Mouse (Mus musculus) v-Abl transformed pro-B cells (cell line): ENCODE measurements around the gene Padi1.

ENCODE experiments used
- in situ Hi-C, 2 experiments: fragments of 400-800 bp; cut with MboI; formaldehyde crosslinking; loops; one replicate each; pipeline ENCODE4 v1.15.1; 2025; ENCODE audit not compliant: unreplicated experiment in 2 of 2

The Padi1 gene

DNA sequence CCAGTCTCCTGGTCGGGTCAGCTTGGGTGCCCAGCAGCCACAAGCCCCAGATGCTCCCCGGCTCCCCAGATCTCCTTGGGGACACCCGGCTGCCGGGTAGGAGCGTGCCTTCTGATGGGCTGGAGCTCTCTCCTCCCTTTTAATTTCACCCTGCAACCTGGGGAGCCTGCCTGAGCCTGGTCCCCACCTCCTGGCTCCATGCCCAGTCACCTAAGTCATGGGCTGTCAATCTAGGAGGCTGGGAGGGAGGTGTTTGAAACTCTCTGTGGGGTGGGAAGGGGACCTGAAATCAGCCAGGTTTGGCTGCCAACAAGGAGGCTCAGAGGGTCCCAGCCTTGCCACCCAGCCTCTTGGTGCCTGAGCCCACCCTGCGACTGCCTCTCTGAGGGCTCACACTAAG lies at the start of gene Padi1:
Gene Padi1 (minus strand): TSS at position 113 of the 400 bp plus-strand sequence.
- in situ Hi-C loops = loop anchor here in 1 of 2 experiments (5.0 kb wide), 1 partner anchor 37 kb away; no protein-coding TSS in a partner anchor

GRCm38 (mm10) chr4:140892163-140892530 lies 46.6 kb upstream of the Padi1 start:
- in situ Hi-C loops = loop anchor here in 1 of 2 experiments (25.0 kb wide), 1 partner anchor 1205 kb away; no protein-coding TSS in a partner anchor

DNA sequence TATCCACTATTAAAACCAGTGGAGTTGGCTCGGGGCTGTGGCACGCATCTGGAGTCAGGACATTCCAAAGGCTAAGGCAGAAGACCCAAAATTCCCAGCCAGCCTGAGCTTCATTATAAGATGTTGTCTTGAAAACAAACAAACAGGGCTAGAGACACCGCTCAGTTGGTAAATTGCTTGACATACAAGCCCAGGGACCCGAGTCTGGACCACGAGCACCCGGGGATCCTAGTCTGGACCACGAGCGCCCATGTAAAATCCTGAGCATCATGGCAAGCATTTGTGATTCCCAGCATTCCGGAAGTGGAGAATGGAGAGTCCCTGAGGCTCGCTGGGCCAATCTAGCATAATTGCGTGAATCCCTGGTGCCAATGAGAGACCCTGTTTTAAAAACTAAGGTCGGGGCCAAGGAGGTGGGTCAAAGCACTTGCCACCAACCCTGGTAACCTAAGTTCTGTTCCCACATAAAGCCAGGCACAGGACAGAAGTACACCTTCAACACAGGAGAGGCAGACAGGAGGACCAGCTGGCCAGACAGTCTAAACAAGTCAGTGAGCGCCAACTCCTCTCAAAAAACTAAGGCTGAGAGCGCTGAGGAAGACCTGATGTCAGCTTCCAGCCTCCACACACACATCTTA lies 46.1 kb upstream of the Padi1 start:
- in situ Hi-C loops = loop anchor here in 1 of 2 experiments (25.0 kb wide), 1 partner anchor 1204 kb away; no protein-coding TSS in a partner anchor

GRCm38 (mm10) chr4:140883852-140884251 lies 38.3 kb upstream of the Padi1 start:
- in situ Hi-C loops = loop anchor here (5.0 to 25.0 kb wide), 2 partner anchors 37 to 1197 kb away; partner anchors contain the start of gene Padi1 (in 1 of the 2)

DNA sequence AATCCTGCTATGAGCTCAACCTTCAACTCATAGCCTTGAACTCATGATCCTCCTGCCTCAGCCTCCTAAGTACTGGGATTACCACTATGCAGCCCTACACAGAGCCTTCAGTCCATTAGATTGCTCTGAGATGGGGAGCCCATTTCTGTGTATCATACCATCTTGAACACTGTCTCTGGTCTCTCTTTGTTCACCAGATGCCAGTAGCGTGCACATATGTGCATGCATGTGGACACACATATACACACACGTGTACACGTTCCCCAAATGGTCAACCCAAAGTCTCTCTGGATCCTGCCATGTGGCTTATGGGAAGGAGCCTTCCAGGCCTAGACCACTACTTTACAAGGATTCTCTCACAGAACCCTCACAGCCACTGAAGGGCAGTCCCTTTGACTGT lies 37.4 kb upstream of the Padi1 start:
- in situ Hi-C loops = loop anchor here (5.0 to 25.0 kb wide), 2 partner anchors 36 to 1196 kb away; partner anchors contain the start of gene Padi1 (in 1 of the 2)

DNA sequence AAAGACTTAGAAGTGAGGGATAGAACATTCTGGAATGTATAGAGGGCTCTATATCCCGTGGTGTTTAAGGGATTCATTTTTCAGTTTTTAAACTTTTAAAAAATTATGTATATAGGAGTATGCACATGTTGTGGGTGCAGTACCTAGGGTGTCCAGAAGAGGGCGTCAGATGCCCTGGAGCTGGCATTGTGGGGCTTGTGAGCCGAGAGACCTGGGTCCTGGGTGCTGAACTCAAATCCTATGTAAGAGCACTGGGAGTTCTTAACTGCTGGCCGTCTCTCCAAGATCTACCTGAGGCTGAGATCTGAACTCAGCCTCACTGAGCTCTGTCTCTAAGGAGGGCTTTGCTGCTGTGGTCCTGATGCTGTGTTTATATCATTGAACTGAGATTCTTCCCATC lies 36.8 kb upstream of the Padi1 start:
- in situ Hi-C loops = loop anchor here (5.0 to 25.0 kb wide), 2 partner anchors 35 to 1195 kb away; partner anchors contain the start of gene Padi1 (in 1 of the 2)

DNA sequence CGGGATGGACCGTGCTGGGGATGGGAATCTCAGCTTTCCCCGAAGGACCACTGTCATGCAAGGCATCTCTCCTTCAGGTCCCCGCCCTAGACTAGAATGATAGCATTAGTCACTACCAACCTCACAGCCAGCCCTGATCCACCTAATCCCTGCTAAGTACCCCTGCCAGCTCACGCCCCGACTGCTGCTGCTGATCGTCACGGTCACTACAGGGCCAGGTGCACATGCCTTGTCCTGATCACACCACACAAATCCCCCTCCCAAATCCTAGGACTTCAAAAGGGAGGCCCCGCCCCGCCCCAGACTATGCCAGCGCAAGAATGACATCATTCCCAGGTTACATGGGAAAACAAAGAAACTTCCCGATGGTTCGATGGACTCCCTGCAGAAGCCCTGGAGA lies 36.2 kb upstream of the Padi1 start:
- in situ Hi-C loops = loop anchor here (5.0 to 25.0 kb wide), 2 partner anchors 34 to 1194 kb away; partner anchors contain the start of gene Padi1 (in 1 of the 2)

DNA sequence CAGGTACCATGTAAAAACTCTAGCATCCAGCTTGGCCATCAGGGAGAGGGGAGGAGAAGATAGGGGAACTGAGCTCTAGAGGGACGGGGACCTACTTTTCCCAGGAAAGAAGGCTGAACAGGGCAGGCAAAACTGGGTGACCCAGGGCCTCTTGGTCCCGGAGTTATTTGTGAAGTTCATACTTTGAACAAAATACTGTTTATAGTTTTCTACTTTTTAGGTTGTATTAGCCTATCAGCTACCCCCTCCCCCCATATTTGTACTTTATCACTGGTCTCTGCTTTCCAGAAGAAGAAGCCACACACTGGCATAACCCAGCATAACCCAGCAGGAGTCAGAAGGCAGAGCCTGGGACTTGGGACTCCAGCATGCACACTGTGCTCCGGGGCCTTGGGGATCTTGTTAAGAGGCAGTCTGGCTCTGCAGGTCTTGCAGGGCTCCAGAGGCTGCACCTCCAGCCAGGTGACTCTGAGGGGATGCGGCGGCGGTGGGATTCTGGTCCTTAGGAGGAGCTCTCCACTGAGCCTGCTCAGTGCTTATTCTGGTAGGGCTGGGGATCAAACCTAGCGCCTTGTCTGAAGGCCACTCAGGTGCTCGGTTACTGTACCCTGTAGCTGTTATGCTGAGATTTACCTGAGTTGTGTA lies 35.6 kb upstream of the Padi1 start:
- in situ Hi-C loops = loop anchor here (5.0 to 25.0 kb wide), 2 partner anchors 34 to 1194 kb away; partner anchors contain the start of gene Padi1 (in 1 of the 2)

DNA sequence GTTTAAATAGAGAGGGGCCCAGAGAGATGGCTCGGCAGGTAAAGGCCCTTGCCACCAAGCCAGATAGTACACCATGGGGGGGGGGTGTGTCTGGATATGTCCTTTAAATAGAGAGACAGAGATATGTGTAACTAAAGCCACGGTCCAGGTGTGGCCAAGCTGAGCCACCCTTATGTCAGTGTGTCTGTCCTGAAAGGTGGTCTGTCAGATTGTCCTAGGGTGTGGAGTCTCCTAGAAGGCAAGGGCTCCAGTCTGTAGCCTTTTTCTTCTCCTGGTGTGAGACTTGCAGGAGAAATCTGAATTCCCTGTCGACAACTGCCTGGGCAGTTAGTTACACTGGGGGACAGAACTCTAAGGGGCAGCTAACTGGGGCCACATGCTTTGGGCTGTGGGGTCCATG lies 34.6 kb upstream of the Padi1 start:
- in situ Hi-C loops = loop anchor here (5.0 to 25.0 kb wide), 2 partner anchors 33 to 1193 kb away; partner anchors contain the start of gene Padi1 (in 1 of the 2)

GRCm38 (mm10) chr4:140879739-140880138 lies 34.2 kb upstream of the Padi1 start:
- in situ Hi-C loops = loop anchor here (5.0 to 25.0 kb wide), 2 partner anchors 32 to 1192 kb away; partner anchors contain the start of gene Padi1 (in 1 of the 2)

DNA sequence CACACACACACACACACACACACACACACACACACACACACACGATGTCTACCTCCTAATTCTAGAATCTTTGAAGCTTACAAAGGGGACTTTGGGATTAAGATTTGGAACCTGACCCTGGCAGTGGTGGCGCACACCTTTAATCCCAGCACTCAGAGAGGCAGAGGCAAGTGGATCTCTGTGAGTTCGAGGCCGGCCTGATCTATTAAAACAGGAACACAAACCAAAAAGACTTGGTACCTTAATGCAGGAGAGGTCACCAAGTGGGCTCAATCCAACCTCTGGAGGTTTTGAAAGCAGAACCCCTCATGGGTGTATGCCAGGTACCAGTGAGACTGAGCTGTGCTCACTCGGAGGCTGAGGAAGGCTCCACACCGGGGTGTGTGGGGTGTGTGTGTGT lies 33.5 kb upstream of the Padi1 start:
- in situ Hi-C loops = loop anchor here in 1 of 2 experiments (25.0 kb wide), 1 partner anchor 1192 kb away; no protein-coding TSS in a partner anchor

GRCm38 (mm10) chr4:140878655-140879054 lies 33.1 kb upstream of the Padi1 start:
- in situ Hi-C loops = loop anchor here in 1 of 2 experiments (25.0 kb wide), 1 partner anchor 1191 kb away; no protein-coding TSS in a partner anchor

DNA sequence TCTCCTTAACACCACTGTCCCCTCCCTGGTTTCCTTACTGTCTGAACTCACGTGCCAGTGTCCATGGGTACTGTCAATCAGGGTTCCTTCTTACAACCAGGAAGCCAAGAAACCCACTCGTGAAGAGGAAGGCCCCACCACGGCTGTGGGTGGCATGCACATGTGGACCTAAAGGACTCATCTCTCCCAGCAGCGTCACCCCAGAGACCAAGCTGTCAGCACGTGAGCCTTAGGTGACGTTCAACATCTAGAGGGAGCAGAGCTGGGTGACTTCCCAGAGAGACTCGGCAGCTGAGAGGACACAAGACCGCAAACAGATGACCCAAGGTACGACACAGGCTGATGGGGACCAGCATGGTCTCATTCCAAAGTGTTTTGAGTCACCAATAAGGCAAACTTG lies 31.9 kb upstream of the Padi1 start:
- in situ Hi-C loops = loop anchor here in 1 of 2 experiments (25.0 kb wide), 1 partner anchor 1190 kb away; no protein-coding TSS in a partner anchor

GRCm38 (mm10) chr4:140876681-140877080 lies 31.1 kb upstream of the Padi1 start:
- in situ Hi-C loops = loop anchor here in 1 of 2 experiments (25.0 kb wide), 1 partner anchor 1189 kb away; no protein-coding TSS in a partner anchor

GRCm38 (mm10) chr4:140876161-140876560 lies 30.6 kb upstream of the Padi1 start:
- in situ Hi-C loops = loop anchor here in 1 of 2 experiments (25.0 kb wide), 1 partner anchor 1189 kb away; no protein-coding TSS in a partner anchor

GRCm38 (mm10) chr4:140873011-140873410 lies 27.4 kb upstream of the Padi1 start:
- in situ Hi-C loops = no loop called here

GRCm38 (mm10) chr4:140872686-140872992 lies 27.1 kb upstream of the Padi1 start:
- in situ Hi-C loops = no loop called here

DNA sequence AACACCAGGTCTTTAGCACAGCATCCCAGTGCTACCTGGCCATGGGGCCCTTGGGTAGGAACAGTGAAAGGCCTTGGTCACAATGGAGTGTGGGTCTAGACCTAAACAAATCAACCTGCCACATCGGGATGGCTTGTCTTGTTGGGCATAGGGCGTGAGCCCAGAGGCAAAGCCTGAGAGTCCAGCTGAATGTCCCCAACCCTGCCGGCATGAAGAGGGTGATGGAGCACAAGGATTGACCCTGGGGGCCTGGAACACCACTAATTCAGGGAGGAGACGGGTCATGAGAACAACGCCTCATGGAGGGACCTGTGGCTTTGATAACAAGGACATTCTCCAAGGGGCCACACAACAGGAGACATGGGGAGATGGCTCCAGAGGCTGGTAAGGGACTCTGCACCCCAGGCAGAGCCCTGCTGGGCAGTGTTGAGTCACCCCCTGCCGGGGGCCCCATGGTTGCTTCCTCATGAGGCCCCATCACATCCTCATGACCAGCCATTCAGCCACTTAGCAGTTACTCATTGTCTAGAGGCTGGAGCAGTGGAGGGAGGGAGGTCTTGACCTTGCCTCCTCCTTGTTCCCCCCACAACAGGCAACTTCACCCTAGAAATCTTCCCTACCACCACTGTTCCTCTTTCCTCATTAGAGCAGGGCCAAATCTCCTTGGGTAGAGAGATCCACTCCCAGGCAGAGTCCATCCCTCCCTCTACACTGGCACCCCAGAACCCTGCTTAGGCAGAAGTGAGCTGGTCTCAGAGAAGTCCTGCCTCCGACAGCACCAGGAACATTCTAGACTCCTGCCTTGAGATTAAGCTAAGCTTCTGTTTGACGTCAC lies 26.5 kb upstream of the Padi1 start:
- in situ Hi-C loops = no loop called here

GRCm38 (mm10) chr4:140871376-140871775 lies 25.8 kb upstream of the Padi1 start:
- in situ Hi-C loops = no loop called here

- in situ Hi-C loops = no loop called here
Measured at GRCm38 (mm10) chr4:140870876-140871275, 25.3 kb upstream of the Padi1 start.
